Mouse (Mus musculus): ENCODE data around the gene Kdm4b. TPM values are rescaled to one million over a fixed set of nuclear protein-coding genes. Genes with fewer than 3 reads are reported as not detected.
A peak's percentile ranks its signal among the peaks of the same experiment; 100 is the strongest.

Kdm4b gene
- polyA plus RNA-seq, 1 experiment, result 11.5 TPM

DNA sequence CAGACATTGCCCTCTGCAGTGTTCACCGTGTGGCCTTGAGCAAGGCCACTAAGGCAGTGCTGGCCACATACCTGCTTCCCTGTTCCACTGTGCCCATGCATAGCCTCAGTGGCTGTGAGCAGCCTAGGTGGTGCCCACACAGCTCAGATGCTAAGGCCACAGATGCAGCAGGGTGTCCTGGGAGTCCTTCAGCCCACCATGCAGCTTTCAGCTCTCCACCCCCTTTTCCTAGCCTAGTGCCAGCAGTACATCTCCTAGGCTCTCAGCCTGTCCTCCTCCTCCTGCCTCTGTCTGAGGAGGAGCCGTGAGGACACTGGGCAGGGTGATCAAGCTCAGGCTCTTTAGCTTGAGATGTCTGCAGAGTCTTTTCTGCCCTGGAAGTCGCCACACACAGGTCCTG lies 44.2 kb downstream of the Kdm4b start:
- H3K9me3 ChIP-seq (replicated peaks; ENCODE audit: control insufficient read depth, insufficient read depth, low read length, poor library complexity, severe bottlenecking), result no peaks in the 10 kb centered on the region
- no peak overlapping the region for H3K9ac ChIP-seq (ENCODE audit: low read depth, poor library complexity, severe bottlenecking)
- no peaks in the 10 kb centered on the region for H3K36me3 ChIP-seq (ENCODE audit: control insufficient read depth, insufficient read depth, low read length, poor library complexity, severe bottlenecking)
- H3K4me1 ChIP-seq (ENCODE audit: control insufficient read depth, insufficient read depth, low read length), result no peaks in the 10 kb centered on the region
- H3K27ac ChIP-seq (ENCODE audit: insufficient read depth, low read length), result no peak overlapping the region
- TF ChIP-seq POLR2A (IDR thresholded peaks at IDR 0.05; ENCODE audit: insufficient read depth, low read length), result no peak
- no peak for TF ChIP-seq EP300 (IDR thresholded peaks at IDR 0.05; ENCODE audit: insufficient read depth, low read depth, low read length)
- TF ChIP-seq CTCF (IDR thresholded peaks at IDR 0.05; ENCODE audit: low read depth, low read length), result no peak
- H3K4me3 ChIP-seq (ENCODE audit: low read depth, low read length), result no peak overlapping the region
- H3K27me3 ChIP-seq (ENCODE audit: control insufficient read depth, insufficient read depth, low read length, poor library complexity, severe bottlenecking), result no peaks in the 10 kb centered on the region

DNA sequence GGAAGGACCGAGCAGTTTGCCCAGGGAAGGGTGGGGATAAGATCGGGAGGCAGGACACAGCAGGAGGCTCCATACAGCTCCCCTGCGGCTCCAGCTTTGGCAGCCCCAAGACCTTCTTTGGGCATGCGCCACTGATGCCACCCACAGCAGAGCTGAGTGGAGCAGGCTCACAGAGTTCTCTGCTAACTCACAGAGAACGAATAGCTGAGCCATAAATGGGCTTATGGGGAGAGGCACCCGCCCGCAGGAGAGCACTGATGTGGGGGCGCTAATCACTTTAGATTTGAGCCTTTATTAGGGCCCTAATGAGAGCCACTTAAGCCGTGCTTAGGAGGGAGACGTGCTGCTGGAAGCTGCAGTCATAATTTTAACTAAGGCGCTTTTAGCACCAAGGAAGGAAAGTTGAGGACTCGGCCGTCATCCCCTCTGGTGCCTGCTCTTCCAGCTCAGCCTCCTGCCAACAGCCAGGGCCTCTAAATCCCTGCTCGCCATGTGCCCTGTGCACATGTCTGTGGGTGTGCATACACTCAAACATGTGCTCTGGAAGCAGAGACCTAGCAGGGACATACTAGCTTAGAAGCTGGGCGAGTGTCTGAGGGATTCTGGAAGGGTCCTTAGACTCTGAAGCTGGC lies 45.3 kb downstream of the Kdm4b start:
- Histone ChIP-seq H3K36me3 (ENCODE audit: control insufficient read depth, insufficient read depth, low read length, poor library complexity, severe bottlenecking) (no peaks in the 10 kb centered on the region), H3K9me3 (replicated peaks; ENCODE audit: control insufficient read depth, insufficient read depth, low read length, poor library complexity, severe bottlenecking) (no peaks in the 10 kb centered on the region), H3K9ac (ENCODE audit: low read depth, poor library complexity, severe bottlenecking) (no peak overlapping the region), H3K4me3 (ENCODE audit: low read depth, low read length) (no peak overlapping the region), H3K27me3 (ENCODE audit: control insufficient read depth, insufficient read depth, low read length, poor library complexity, severe bottlenecking) (no peaks in the 10 kb centered on the region), H3K27ac (ENCODE audit: insufficient read depth, low read length) (no peak overlapping the region), H3K4me1 (ENCODE audit: control insufficient read depth, insufficient read depth, low read length) (no peaks in the 10 kb centered on the region)
- no peak for TF ChIP-seq CTCF (IDR thresholded peaks at IDR 0.05; ENCODE audit: low read depth, low read length)
- TF ChIP-seq EP300 (IDR thresholded peaks at IDR 0.05; ENCODE audit: insufficient read depth, low read depth, low read length), result no peak
- TF ChIP-seq POLR2A (IDR thresholded peaks at IDR 0.05; ENCODE audit: insufficient read depth, low read length), result no peak

- H3K36me3 ChIP-seq (ENCODE audit: control insufficient read depth, insufficient read depth, low read length, poor library complexity, severe bottlenecking), result no peaks in the 10 kb centered on the region
- no peak overlapping the region for H3K27ac ChIP-seq (ENCODE audit: insufficient read depth, low read length)
- no peaks in the 10 kb centered on the region for H3K27me3 ChIP-seq (ENCODE audit: control insufficient read depth, insufficient read depth, low read length, poor library complexity, severe bottlenecking)
- no peak for TF ChIP-seq EP300 (IDR thresholded peaks at IDR 0.05; ENCODE audit: insufficient read depth, low read depth, low read length)
- TF ChIP-seq CTCF (IDR thresholded peaks at IDR 0.05; ENCODE audit: low read depth, low read length), result peak; percentile 27
- H3K4me1 ChIP-seq (ENCODE audit: control insufficient read depth, insufficient read depth, low read length), result no peaks in the 10 kb centered on the region
- H3K9ac ChIP-seq (ENCODE audit: low read depth, poor library complexity, severe bottlenecking), result no peak overlapping the region
- H3K4me3 ChIP-seq (ENCODE audit: low read depth, low read length), result no peak overlapping the region
- no peaks in the 10 kb centered on the region for H3K9me3 ChIP-seq (replicated peaks; ENCODE audit: control insufficient read depth, insufficient read depth, low read length, poor library complexity, severe bottlenecking)
These were observed 46.2 kb downstream of the Kdm4b start for GRCm38 (mm10) chr17:56372109-56372508.

DNA sequence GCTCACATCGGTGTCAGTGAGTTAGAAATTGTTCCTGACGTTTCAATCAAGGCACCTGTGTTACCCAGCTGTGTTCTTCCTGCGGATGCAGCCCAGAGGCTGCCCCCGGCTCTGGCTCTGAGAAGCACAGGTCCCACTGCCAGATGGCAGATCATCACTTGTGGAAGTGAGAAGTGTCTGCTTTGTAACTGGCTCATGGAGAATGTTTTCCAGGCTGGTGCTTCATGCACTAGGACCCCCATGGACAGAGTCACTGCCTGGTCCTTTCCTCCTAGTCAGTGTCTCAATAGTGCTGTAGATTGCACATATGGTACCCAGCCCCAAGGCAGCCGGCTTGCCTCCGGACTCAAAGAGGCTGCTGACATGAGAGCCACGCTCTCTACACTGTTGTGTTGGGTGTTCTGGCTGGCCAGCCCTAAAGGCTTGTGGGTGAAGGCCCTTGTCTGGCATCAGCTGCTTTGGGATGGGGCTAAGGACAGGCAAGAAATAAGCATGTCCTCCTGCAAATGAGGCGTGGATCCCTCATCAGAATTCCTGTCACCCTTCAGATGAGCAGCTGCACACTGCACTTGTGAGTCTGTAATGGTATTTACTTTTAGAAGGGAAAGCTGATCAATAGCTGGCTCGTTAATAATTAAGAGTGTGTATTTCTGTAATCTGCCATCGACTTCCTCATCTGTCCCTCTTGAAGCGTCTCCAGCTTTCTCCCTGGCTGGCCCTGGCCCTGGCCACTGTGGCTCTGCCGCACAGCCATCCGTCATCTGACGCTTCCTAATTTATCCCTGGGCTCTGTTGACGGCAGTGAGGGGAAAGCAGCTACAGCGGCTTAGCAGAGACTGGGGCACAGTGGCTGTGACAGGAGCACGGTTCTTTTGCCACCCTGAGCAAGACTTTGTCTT lies 47.5 kb downstream of the Kdm4b start:
- TF ChIP-seq POLR2A (IDR thresholded peaks at IDR 0.05; ENCODE audit: insufficient read depth, low read length) (no peak), CTCF (IDR thresholded peaks at IDR 0.05; ENCODE audit: low read depth, low read length) (no peak), EP300 (IDR thresholded peaks at IDR 0.05; ENCODE audit: insufficient read depth, low read depth, low read length) (no peak)
- Histone ChIP-seq H3K27ac (ENCODE audit: insufficient read depth, low read length) (no peak overlapping the region), H3K4me3 (ENCODE audit: low read depth, low read length) (no peak overlapping the region), H3K36me3 (ENCODE audit: control insufficient read depth, insufficient read depth, low read length, poor library complexity, severe bottlenecking) (no peaks in the 10 kb centered on the region), H3K9me3 (replicated peaks; ENCODE audit: control insufficient read depth, insufficient read depth, low read length, poor library complexity, severe bottlenecking) (no peaks in the 10 kb centered on the region), H3K9ac (ENCODE audit: low read depth, poor library complexity, severe bottlenecking) (no peak overlapping the region), H3K4me1 (ENCODE audit: control insufficient read depth, insufficient read depth, low read length) (no peaks in the 10 kb centered on the region), H3K27me3 (ENCODE audit: control insufficient read depth, insufficient read depth, low read length, poor library complexity, severe bottlenecking) (no peaks in the 10 kb centered on the region)

DNA sequence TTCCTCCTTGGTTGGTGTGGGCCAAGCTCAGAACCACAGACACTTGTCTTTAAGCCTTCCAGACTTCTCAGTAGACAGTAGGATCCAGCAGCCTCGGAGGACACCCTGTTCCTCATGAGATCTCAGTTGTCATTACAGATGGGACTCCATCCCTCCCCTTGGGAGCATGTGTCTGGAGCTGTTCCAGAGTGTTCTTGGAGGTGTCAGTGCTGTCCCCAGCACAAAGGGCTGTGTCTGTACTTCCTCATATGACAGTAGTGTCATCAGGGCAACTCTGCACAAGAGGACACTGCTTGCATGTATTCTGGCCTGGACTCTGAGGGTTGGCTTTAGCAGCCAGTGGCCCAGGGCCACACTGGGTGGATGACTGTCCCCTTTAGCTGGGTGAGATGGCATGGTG lies 49.0 kb downstream of the Kdm4b start:
- Histone ChIP-seq H3K9ac (ENCODE audit: low read depth, poor library complexity, severe bottlenecking) (no peak overlapping the region), H3K4me3 (ENCODE audit: low read depth, low read length) (no peak overlapping the region), H3K36me3 (ENCODE audit: control insufficient read depth, insufficient read depth, low read length, poor library complexity, severe bottlenecking) (no peaks in the 10 kb centered on the region), H3K9me3 (replicated peaks; ENCODE audit: control insufficient read depth, insufficient read depth, low read length, poor library complexity, severe bottlenecking) (no peaks in the 10 kb centered on the region), H3K4me1 (ENCODE audit: control insufficient read depth, insufficient read depth, low read length) (no peaks in the 10 kb centered on the region), H3K27ac (ENCODE audit: insufficient read depth, low read length) (no peak overlapping the region), H3K27me3 (ENCODE audit: control insufficient read depth, insufficient read depth, low read length, poor library complexity, severe bottlenecking) (no peaks in the 10 kb centered on the region)
- TF ChIP-seq EP300 (IDR thresholded peaks at IDR 0.05; ENCODE audit: insufficient read depth, low read depth, low read length) (no peak), CTCF (IDR thresholded peaks at IDR 0.05; ENCODE audit: low read depth, low read length) (no peak), POLR2A (IDR thresholded peaks at IDR 0.05; ENCODE audit: insufficient read depth, low read length) (no peak)

- H3K4me3 ChIP-seq (ENCODE audit: low read depth, low read length), result no peak overlapping the region
- no peaks in the 10 kb centered on the region for H3K4me1 ChIP-seq (ENCODE audit: control insufficient read depth, insufficient read depth, low read length)
- H3K27ac ChIP-seq (ENCODE audit: insufficient read depth, low read length), result no peak overlapping the region
- no peaks in the 10 kb centered on the region for H3K9me3 ChIP-seq (replicated peaks; ENCODE audit: control insufficient read depth, insufficient read depth, low read length, poor library complexity, severe bottlenecking)
- H3K27me3 ChIP-seq (ENCODE audit: control insufficient read depth, insufficient read depth, low read length, poor library complexity, severe bottlenecking), result no peaks in the 10 kb centered on the region
- TF ChIP-seq EP300 (IDR thresholded peaks at IDR 0.05; ENCODE audit: insufficient read depth, low read depth, low read length) (no peak), POLR2A (IDR thresholded peaks at IDR 0.05; ENCODE audit: insufficient read depth, low read length) (no peak), CTCF (IDR thresholded peaks at IDR 0.05; ENCODE audit: low read depth, low read length) (no peak)
- H3K36me3 ChIP-seq (ENCODE audit: control insufficient read depth, insufficient read depth, low read length, poor library complexity, severe bottlenecking), result no peaks in the 10 kb centered on the region
- H3K9ac ChIP-seq (ENCODE audit: low read depth, poor library complexity, severe bottlenecking), result no peak overlapping the region
These were observed 53.5 kb downstream of the Kdm4b start for GRCm38 (mm10) chr17:56379281-56379834.

Measured in ES-Bruce4 (cell line).